Mouse (Mus musculus): ENCODE measurements around the gene Krtap5-3. TPM values are rescaled to one million over a fixed set of nuclear protein-coding genes. Genes with fewer than 3 reads are reported as not detected.

The Krtap5-3 gene
- total RNA-seq, 2 experiments from 2014 or later: not detected

Other genes with a start within 250 kb of the Krtap5-3 start
- gene Mob2, start 140.3 kb upstream of the Krtap5-3 start, total RNA-seq (2021): 10 to 100 TPM; 20.5 to 20.9 TPM
- gene Dusp8, start 105.5 kb upstream of the Krtap5-3 start, total RNA-seq (2021): 100 to 1,000 TPM; 139 to 150 TPM
- not detected for gene Gm45618, start 80.6 kb upstream of the Krtap5-3 start, total RNA-seq (2021)
- gene Gm39115, start 65.3 kb upstream of the Krtap5-3 start, total RNA-seq (2021): not detected
- not detected for gene Gm45337, start 56.8 kb upstream of the Krtap5-3 start, total RNA-seq (2021)
- gene Gm29735, start 44.3 kb upstream of the Krtap5-3 start, total RNA-seq (2021): not detected
- gene Gm4553, start 35.6 kb upstream of the Krtap5-3 start, total RNA-seq (2021): not detected
- not detected for gene Krtap5-2, start 25.4 kb upstream of the Krtap5-3 start, total RNA-seq (2021)
- not detected for gene Gm10153, start 11.0 kb upstream of the Krtap5-3 start, total RNA-seq (2021)
- gene Gm7579, start 10.5 kb downstream of the Krtap5-3 start, total RNA-seq (2021): not detected
- gene Krtap5-5, start 28.6 kb downstream of the Krtap5-3 start, total RNA-seq (2021): not detected
- gene Gm40460, start 39.7 kb downstream of the Krtap5-3 start, total RNA-seq (2021): not detected
- gene Gm2431, start 57.0 kb downstream of the Krtap5-3 start, total RNA-seq (2021): not detected
- not detected for gene Gm4559, start 73.0 kb downstream of the Krtap5-3 start, total RNA-seq (2021)
- not detected for gene Krtap5-1, start 95.8 kb downstream of the Krtap5-3 start, total RNA-seq (2021)
- not detected for gene Krtap5-4, start 102.2 kb downstream of the Krtap5-3 start, total RNA-seq (2021)
- 10 to 100 TPM; 21.0 to 24.6 TPM for gene Ifitm10, start 172.4 kb downstream of the Krtap5-3 start, total RNA-seq (2021)
- gene Gm49369, start 181.3 kb downstream of the Krtap5-3 start, total RNA-seq (2021): 1 to 10 TPM in 1 of 2 experiments, not detected in 1; 6.5 TPM
- gene Ctsd, start 186.7 kb downstream of the Krtap5-3 start, total RNA-seq (2021): 100 to 1,000 TPM; 252 to 270 TPM
- gene Syt8, start 233.5 kb downstream of the Krtap5-3 start, total RNA-seq (2021): not detected
- gene Tnni2, start 240.4 kb downstream of the Krtap5-3 start, total RNA-seq (2021): not detected